Mouse (Mus musculus) bone marrow macrophage, adult 2 months (primary cell): Measurements from ENCODE around the gene Brs3. TPM values are rescaled to one million over a fixed set of nuclear protein-coding genes. Genes with fewer than 3 reads are reported as not detected.

ENCODE experiments used
- H3K27ac ChIP-seq: 2 replicates; pipeline ENCODE4 v1.5.1; 2012; ENCODE audit warnings: low read depth, low read length; ENCODE audit not compliant: insufficient read depth
- H3K4me1 ChIP-seq: 2 replicates; pipeline ENCODE4 v1.6.1; 2012; ENCODE audit warnings: low read length; ENCODE audit not compliant: control insufficient read depth, insufficient read depth
- H3K4me3 ChIP-seq: 2 replicates; pipeline ENCODE4 v1.5.1; 2012; ENCODE audit warnings: mild to moderate bottlenecking, low read length, moderate library complexity; ENCODE audit not compliant: insufficient read depth
- CTCF ChIP-seq: IDR thresholded peaks from 2 replicates; pipeline ENCODE4 v1.5.1; 2012; ENCODE audit warnings: low read depth, mild to moderate bottlenecking, low read length, moderate library complexity
- POLR2A ChIP-seq: IDR thresholded peaks from 2 replicates; pipeline ENCODE4 v1.6.1; 2012; ENCODE audit warnings: mild to moderate bottlenecking, low read depth, low read length, borderline replicate concordance
- polyA plus RNA-seq: library from polyadenylated mRNA; stranded (reverse); fragments of >200 nt; gene quantifications from 2 replicates; pipeline ENCODE4 v1.2.4, GENCODE M21; 2012; ENCODE audit not compliant: missing spikeins, insufficient read depth, insufficient read length

Gene Brs3
- polyA plus RNA-seq, result not detected in 2 replicates

DNA sequence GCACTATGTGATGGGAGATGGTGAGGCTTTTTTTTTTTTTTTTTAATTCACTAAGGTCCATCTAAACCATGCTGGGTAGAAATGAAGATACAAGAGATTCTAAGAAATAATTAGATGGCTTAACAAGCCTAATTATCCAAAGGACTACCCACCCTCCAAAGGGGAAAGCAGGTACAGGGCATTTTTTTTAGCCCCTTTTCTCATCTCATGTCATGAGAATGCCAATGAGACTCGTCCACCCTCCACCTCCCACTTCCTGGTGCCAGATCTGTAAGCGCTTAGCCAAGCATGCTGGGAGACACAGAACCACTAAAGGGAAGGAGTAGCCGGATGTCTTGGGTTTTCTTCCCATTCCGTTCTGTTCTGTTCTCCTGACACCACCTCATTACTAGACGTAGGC is at the start of gene Brs3:
Brs3 (plus strand) TSS at position 301 of the 400 bp plus-strand sequence.
- Histone ChIP-seq H3K4me3 (no peak within 1 kb of the TSS), H3K27ac (no peak within 1 kb of the TSS), H3K4me1 (no peaks in the 10 kb centered on the region)
- TF ChIP-seq CTCF, result no peak
- no peak for TF ChIP-seq POLR2A

- H3K4me1 ChIP-seq, result no peaks in the 10 kb centered on the region
- no peak overlapping the region for H3K27ac ChIP-seq
- TF ChIP-seq CTCF, result no peak
- H3K4me3 ChIP-seq, result no peak overlapping the region
Measured at GRCm38 (mm10) chrX:57012891-57013290, 30.0 kb upstream of the Brs3 start.

DNA sequence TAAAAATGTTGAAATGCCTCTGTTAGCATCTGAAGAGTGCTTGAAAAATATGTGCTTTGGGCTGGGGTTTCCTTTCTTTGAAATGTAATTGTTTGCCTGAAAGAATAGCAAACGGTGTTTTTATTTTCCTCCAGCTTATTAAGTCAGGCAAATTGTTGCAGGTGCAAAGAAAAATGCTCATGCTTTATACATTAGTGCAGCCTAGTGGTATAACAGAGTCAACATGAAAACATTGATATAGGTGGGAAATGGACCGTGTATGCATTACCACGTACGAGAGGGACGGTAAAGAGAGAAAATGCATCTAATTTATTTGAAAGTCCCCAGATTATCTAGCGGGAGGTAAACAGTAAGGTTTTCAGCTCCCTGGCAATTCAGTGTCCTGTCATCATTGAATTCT is 995 bp downstream of the Brs3 start:
- no peaks in the 10 kb centered on the region for H3K4me1 ChIP-seq
- H3K27ac ChIP-seq, result no peak overlapping the region
- no peak overlapping the region for H3K4me3 ChIP-seq
- no peak for TF ChIP-seq POLR2A
- TF ChIP-seq CTCF, result no peak

DNA sequence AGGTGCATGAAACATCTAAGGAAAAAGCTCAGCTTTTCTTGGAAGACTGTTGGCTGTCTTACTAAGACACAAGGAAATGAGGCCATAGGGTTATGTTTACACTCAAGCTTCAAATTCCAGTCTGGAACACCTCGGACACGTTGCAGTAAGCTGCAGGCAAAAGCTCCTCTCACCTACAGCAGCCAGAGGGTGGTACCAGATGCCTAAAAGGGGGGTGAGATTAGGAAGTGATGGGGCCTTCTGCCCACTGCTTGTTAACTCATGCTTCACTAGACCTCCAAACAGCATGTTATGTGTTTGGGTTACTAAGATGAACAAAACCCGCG is 9.9 kb downstream of the Brs3 start:
- H3K4me3 ChIP-seq, result peak overlapping the region; percentile 98
- H3K27ac ChIP-seq, result no peak overlapping the region
- no peak for TF ChIP-seq CTCF
- no peak for TF ChIP-seq POLR2A
- no peaks in the 10 kb centered on the region for H3K4me1 ChIP-seq

DNA sequence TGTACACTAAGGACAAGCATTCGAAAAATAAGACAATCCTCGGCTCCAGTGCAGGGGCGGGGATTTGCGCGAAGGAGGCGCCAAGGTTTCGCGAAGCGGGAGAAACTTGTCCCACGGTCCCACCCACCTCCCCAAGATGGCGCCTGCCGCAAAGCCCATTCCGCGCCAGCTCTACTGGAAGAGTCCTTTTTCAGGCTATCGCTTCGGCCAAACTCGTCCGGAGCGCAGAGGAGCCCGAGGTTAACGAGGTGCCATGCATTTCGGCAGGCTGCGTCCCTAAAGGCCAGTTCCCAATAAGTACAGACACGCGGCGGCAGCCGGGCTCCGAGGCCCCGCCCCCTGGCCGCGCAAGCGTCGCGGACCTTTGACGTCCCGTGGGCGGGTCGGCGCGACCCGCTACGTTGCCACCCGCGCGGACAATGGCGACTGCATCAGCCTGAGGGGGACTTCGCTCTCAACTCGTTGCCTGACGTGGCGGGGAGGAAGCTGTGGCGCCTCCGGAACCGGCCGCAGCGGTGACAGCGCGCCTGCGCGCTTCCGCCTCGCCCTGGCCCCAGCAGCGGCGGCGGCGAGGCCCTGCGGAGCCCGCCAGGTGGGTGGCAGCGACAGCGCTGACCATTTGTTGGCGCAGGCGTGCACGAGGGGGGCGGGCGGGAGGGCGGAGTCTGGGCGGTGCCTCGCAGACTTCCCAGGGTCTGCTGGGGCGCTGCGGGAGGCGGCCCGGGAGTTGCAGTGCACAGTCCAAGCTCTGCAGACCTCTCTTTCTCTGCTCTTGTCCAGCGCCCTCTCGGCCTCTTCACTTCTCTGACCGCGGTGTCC is 10.5 kb downstream of the Brs3 start, which contains the start of gene Htatsf1:
Htatsf1 (plus strand) TSS at position 410 of the 819 bp plus-strand sequence.
- H3K4me1 ChIP-seq, result no peaks in the 10 kb centered on the region
- peak within 1 kb of the TSS; percentile 98 for H3K4me3 ChIP-seq
- H3K27ac ChIP-seq, result peak within 1 kb of the TSS; percentile 84
- no peak for TF ChIP-seq POLR2A
- no peak for TF ChIP-seq CTCF

GRCm38 (mm10) chrX:57053993-57054385 is 11.1 kb downstream of the Brs3 start:
- TF ChIP-seq POLR2A (no peak), CTCF (no peak)
- Histone ChIP-seq H3K4me1 (no peaks in the 10 kb centered on the region), H3K4me3 (peak overlapping the region; percentile 98), H3K27ac (no peak overlapping the region)

DNA sequence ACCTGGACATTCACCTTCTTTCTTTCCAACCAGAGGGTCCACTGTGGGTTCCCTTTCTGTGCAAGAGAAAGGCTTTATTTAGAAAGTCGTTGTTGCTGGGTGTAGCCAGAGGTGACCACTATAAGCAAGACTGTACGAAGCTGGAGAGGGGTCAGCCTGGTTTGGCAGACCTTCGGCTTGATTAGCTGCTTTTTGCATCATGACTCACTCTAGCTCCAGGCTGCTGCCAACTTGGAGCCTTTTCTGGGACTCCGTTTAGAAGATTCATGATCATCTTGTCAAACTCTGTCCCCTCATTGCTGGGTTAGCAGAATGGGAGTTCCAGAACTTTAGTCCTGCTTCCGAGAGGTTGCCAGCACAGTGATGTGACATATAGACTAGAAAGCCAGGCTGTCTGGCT is 38.6 kb downstream of the Brs3 start:
- Histone ChIP-seq H3K4me3 (no peak overlapping the region), H3K4me1 (no peaks in the 10 kb centered on the region), H3K27ac (no peak overlapping the region)
- TF ChIP-seq CTCF (no peak), POLR2A (no peak)

GRCm38 (mm10) chrX:57087806-57088205 is 44.9 kb downstream of the Brs3 start, which contains the start of gene Vgll1:
Vgll1 (plus strand) TSS chrX:57088106.
- Histone ChIP-seq H3K27ac (no peak within 1 kb of the TSS), H3K4me1 (no peaks in the 10 kb centered on the region), H3K4me3 (no peak within 1 kb of the TSS)
- TF ChIP-seq CTCF (no peak), POLR2A (no peak)

Other genes starting within 250 kb of the Brs3 start
- gene Map7d3, start 220.7 kb upstream of the Brs3 start, polyA plus RNA-seq, result 1.0 TPM in 2 replicates
- not detected in 2 replicates for gene Adgrg4, start 172.9 kb upstream of the Brs3 start, polyA plus RNA-seq
- gene Htatsf1, start 10.5 kb downstream of the Brs3 start, polyA plus RNA-seq, result 28.1 and 30.2 TPM in 2 replicates
- not detected in 2 replicates for gene Vgll1, start 45.0 kb downstream of the Brs3 start, polyA plus RNA-seq
- not detected in 2 replicates for gene Cd40lg, start 169.1 kb downstream of the Brs3 start, polyA plus RNA-seq